Mouse (Mus musculus): ENCODE measurements around the gene Cdc42ep3. TPM values are rescaled to one million over a fixed set of nuclear protein-coding genes. Genes with fewer than 3 reads are reported as not detected.

The Cdc42ep3 gene
- total and polyA plus RNA-seq, 3 experiments, result 3.9 to 30.8 (median 7.6) TPM

DNA sequence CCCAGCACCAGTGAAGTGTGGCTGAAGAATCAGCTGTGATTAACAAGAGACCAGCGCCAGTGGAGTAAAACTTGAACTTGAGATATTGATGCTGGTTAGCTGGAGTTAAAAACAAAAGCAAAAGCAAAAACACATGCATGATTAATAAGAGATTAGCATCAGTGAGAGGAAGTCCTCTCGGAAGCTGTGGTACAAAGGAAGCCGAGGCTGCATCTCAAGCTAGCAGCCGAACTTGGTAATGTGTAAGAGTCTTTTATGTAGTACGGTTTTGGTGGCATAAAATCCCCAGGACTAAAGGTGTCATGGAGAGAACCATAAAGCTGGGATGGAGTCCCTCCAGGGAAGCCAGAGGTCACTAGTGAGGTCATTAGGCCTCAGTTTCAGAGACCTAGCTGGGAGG is 24.3 kb upstream of the Cdc42ep3 start:
- in situ Hi-C loops (cut with MboI; ENCODE audit: low pct_ligation_motif_present, low pct_unique_long_range_greater_than_20kb, low sequenced_read_pairs), result no loop called here
- H3K4me3 ChIP-seq (replicated peaks in 1 of 3; ENCODE audit: low read depth in 2 of 3, low read length in 2 of 3, poor library complexity in 1 of 3), result no peak overlapping the region
- TF ChIP-seq TBP (conservative IDR thresholded peaks at IDR 0.05; ENCODE audit: low read depth, low read length), result no peak
- no peak for TF ChIP-seq RCOR1 (conservative IDR thresholded peaks at IDR 0.05; ENCODE audit: low read depth, low read length)
- no peak for TF ChIP-seq RAD21 (IDR thresholded peaks at IDR 0.05; ENCODE audit: low read depth, low read length)
- TF ChIP-seq NELFE (IDR thresholded peaks at IDR 0.05; ENCODE audit: low read depth, low read length), result no peak
- TF ChIP-seq EP300 (IDR thresholded peaks at IDR 0.05; ENCODE audit: low read length), result no peak
- TF ChIP-seq SIN3A (IDR thresholded peaks at IDR 0.05; ENCODE audit: low read length), result no peak
- TF ChIP-seq MAX (IDR thresholded peaks at IDR 0.05; ENCODE audit: low read length), result no peak
- TF ChIP-seq HCFC1 (IDR thresholded peaks at IDR 0.05; ENCODE audit: low read depth, low read length), result no peak
- no peak for TF ChIP-seq JUND (conservative IDR thresholded peaks at IDR 0.05; ENCODE audit: low read depth, low read length)
- TF ChIP-seq CHD1 (IDR thresholded peaks at IDR 0.05; ENCODE audit: low read depth, low read length), result no peak
- no peak for TF ChIP-seq CHD2 (IDR thresholded peaks at IDR 0.05; ENCODE audit: low read length)
- no peak for TF ChIP-seq POLR2AphosphoS2 (IDR thresholded peaks at IDR 0.05; ENCODE audit: low read depth, low read length)
- no peak for TF ChIP-seq ELF1 (IDR thresholded peaks at IDR 0.05; ENCODE audit: low read depth, low read length)
- TF ChIP-seq ZC3H11A (IDR thresholded peaks at IDR 0.05; ENCODE audit: low read depth, low read length), result no peak
- TF ChIP-seq ZNF384 (IDR thresholded peaks at IDR 0.05; ENCODE audit: low read depth, low read length), result no peak
- no peak for TF ChIP-seq MAFK (IDR thresholded peaks at IDR 0.05; ENCODE audit: insufficient replicate concordance, low read length)
- TF ChIP-seq E2F4 (IDR thresholded peaks at IDR 0.05; ENCODE audit: insufficient replicate concordance, low read depth, low read length), result no peak
- no peak for TF ChIP-seq CTCF (conservative IDR thresholded peaks at IDR 0.05 in 1 of 2, IDR thresholded peaks at IDR 0.05 in 1 of 2; ENCODE audit: low read depth in 2 of 2, low read length in 2 of 2)
- no peak overlapping the region for H3K9ac ChIP-seq (ENCODE audit: insufficient read depth, low read depth)
- H3K9me3 ChIP-seq (replicated peaks; ENCODE audit: low read length), result no peaks in the 10 kb centered on the region
- no peak for DNase-seq (ENCODE audit: extremely low read depth)
- H3K27ac ChIP-seq (ENCODE audit: insufficient read depth, low read depth), result no peak overlapping the region
- H3K36me3 ChIP-seq (replicated peaks in 1 of 2; ENCODE audit: control insufficient read depth in 1 of 2, insufficient read depth in 1 of 2, low read length in 1 of 2), result no peaks in the 10 kb centered on the region
- H3K27me3 ChIP-seq (replicated peaks), result no peaks in the 10 kb centered on the region
- dilution Hi-C loops (cut with MboI; ENCODE audit: extremely low pct_ligation_motif_present, extremely low pct_unique_long_range_greater_than_20kb, low sequenced_read_pairs), result no loop called here
- H3K4me1 ChIP-seq (ENCODE audit: control insufficient read depth in 1 of 2, insufficient read depth in 2 of 2), result no peaks in the 10 kb centered on the region
- H3K4me2 ChIP-seq (ENCODE audit: insufficient read depth, low read depth, poor library complexity, severe bottlenecking), result no peak overlapping the region
- H3K79me2 ChIP-seq (replicated peaks; ENCODE audit: control insufficient read depth, extremely low read depth, insufficient read depth, poor library complexity, severe bottlenecking), result no peaks in the 10 kb centered on the region

DNA sequence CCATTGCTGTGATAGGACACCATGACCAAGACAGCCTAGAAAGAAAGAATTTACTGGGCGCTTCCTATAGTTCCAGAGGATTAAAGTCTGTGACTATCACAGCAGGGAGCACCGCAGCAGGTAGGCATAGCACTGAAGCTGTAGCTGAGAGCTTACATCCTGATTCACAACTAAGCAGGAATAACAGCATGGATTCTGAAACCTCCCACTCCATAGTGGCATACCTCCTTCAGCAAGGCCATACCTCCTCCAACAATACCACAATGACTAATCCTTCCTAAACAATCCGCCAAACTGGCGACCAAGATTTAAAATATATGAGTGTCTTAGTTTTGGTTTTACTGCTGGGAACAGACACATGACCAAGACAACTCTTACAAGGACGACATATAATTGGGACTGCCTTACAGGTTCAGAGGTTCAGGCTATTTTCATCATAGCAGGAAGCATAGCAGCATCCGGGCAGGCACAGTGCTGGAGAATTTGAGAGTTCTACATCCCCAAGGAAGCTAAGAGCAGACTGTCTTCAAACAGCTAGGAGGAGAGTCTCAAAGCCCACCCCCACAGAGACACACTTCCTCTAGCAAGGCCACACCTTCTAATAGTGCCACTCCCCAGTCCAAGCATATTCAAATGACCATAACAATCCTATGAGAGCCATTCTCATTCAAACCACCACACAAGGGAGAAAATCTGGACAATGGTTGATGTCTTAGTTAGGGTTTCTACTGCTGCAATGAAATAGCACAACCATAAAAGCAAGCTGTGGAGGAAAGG is 21.7 kb upstream of the Cdc42ep3 start:
- no peaks in the 10 kb centered on the region for H3K4me1 ChIP-seq (ENCODE audit: control insufficient read depth in 1 of 2, insufficient read depth in 2 of 2)
- H3K27ac ChIP-seq (ENCODE audit: insufficient read depth, low read depth), result no peak overlapping the region
- in situ Hi-C loops (cut with MboI; ENCODE audit: low pct_ligation_motif_present, low pct_unique_long_range_greater_than_20kb, low sequenced_read_pairs), result no loop called here
- no peak overlapping the region for H3K4me2 ChIP-seq (ENCODE audit: insufficient read depth, low read depth, poor library complexity, severe bottlenecking)
- dilution Hi-C loops (cut with MboI; ENCODE audit: extremely low pct_ligation_motif_present, extremely low pct_unique_long_range_greater_than_20kb, low sequenced_read_pairs), result no loop called here
- H3K36me3 ChIP-seq (replicated peaks in 1 of 2; ENCODE audit: control insufficient read depth in 1 of 2, insufficient read depth in 1 of 2, low read length in 1 of 2), result no peaks in the 10 kb centered on the region
- no peak overlapping the region for H3K4me3 ChIP-seq (replicated peaks in 1 of 3; ENCODE audit: low read depth in 2 of 3, low read length in 2 of 3, poor library complexity in 1 of 3)
- no peak for DNase-seq (ENCODE audit: extremely low read depth)
- H3K79me2 ChIP-seq (replicated peaks; ENCODE audit: control insufficient read depth, extremely low read depth, insufficient read depth, poor library complexity, severe bottlenecking), result no peaks in the 10 kb centered on the region
- H3K27me3 ChIP-seq (replicated peaks), result no peaks in the 10 kb centered on the region
- TF ChIP-seq ELF1 (IDR thresholded peaks at IDR 0.05; ENCODE audit: low read depth, low read length) (no peak), ETS1 (conservative IDR thresholded peaks at IDR 0.05; ENCODE audit: low read depth, low read length) (no peak), POLR2AphosphoS2 (IDR thresholded peaks at IDR 0.05; ENCODE audit: low read depth, low read length) (no peak), EP300 (IDR thresholded peaks at IDR 0.05; ENCODE audit: low read length) (no peak), E2F4 (IDR thresholded peaks at IDR 0.05; ENCODE audit: insufficient replicate concordance, low read depth, low read length) (no peak), MAZ (IDR thresholded peaks at IDR 0.05; ENCODE audit: low read depth, low read length) (no peak), HCFC1 (IDR thresholded peaks at IDR 0.05; ENCODE audit: low read depth, low read length) (no peak), POLR2A (IDR thresholded peaks at IDR 0.05; ENCODE audit: low read depth, low read length) (no peak), CHD2 (IDR thresholded peaks at IDR 0.05; ENCODE audit: low read length) (no peak), JUN (IDR thresholded peaks at IDR 0.05; ENCODE audit: insufficient read depth, low read depth, low read length) (no peak), RAD21 (IDR thresholded peaks at IDR 0.05; ENCODE audit: low read depth, low read length) (no peak), JUND (conservative IDR thresholded peaks at IDR 0.05; ENCODE audit: low read depth, low read length) (no peak), USF1 (IDR thresholded peaks at IDR 0.05; ENCODE audit: low read depth, low read length) (no peak), SMC3 (IDR thresholded peaks at IDR 0.05; ENCODE audit: low read depth, low read length) (no peak), CTCF (conservative IDR thresholded peaks at IDR 0.05 in 1 of 2, IDR thresholded peaks at IDR 0.05 in 1 of 2; ENCODE audit: low read depth in 2 of 2, low read length in 2 of 2) (no peak)
- no peak overlapping the region for H3K9ac ChIP-seq (ENCODE audit: insufficient read depth, low read depth)
- H3K9me3 ChIP-seq (replicated peaks; ENCODE audit: low read length), result no peaks in the 10 kb centered on the region
